Mouse (Mus musculus): Measurements from ENCODE around the gene Tab1. TPM values are rescaled to one million over a fixed set of nuclear protein-coding genes. Genes with fewer than 3 reads are reported as not detected.

The Tab1 gene
- total and polyA plus RNA-seq, 3 experiments: 17.8 to 24.5 (median 24.1) TPM

GRCm38 (mm10) chr15:80094201-80094600 is 38.7 kb upstream of the Tab1 start:
- DNase-seq: peak in 1 of 2 experiments; percentile 49
- no peak overlapping the region for H3K4me3 ChIP-seq
- TF ChIP-seq CTCF (IDR thresholded peaks at IDR 0.05) (no peak), POLR2A (IDR thresholded peaks at IDR 0.05; ENCODE audit: insufficient read depth, low read depth, low read length) (no peak), EP300 (IDR thresholded peaks at IDR 0.05; ENCODE audit: insufficient read depth, low read depth, low read length) (no peak)
- 73% methylated on average over 13 of the region's 13 CpGs for WGBS
- no peaks in the 10 kb centered on the region for H3K36me3 ChIP-seq (ENCODE audit: control insufficient read depth, insufficient read depth, low read length)
- no peaks in the 10 kb centered on the region; the same call in 1 of the 2 replicates for H3K79me2 ChIP-seq (replicated peaks; ENCODE audit: control insufficient read depth, insufficient read depth, low read length)
- peak overlapping the region; percentile 5; the same call in 1 of the 2 replicates for H3K27ac ChIP-seq
- peaks cover 2% of the 10 kb centered on the region for H3K4me1 ChIP-seq (ENCODE audit: control insufficient read depth, insufficient read depth, low read length)
- 0 out of 2 replicates have a peak, but pooled peaks cover 3% of the 10 kb centered on the region for H3K27me3 ChIP-seq (ENCODE audit: control insufficient read depth, insufficient read depth, low read length)
- H3K9ac ChIP-seq (ENCODE audit: low read depth, low read length): no peak overlapping the region
- intact Hi-C loops (cut with DNase I): no loop called here

- intact Hi-C loops (cut with DNase I): no loop called here
- TF ChIP-seq EP300 (IDR thresholded peaks at IDR 0.05; ENCODE audit: insufficient read depth, low read depth, low read length) (no peak), CTCF (IDR thresholded peaks at IDR 0.05) (no peak), POLR2A (IDR thresholded peaks at IDR 0.05; ENCODE audit: insufficient read depth, low read depth, low read length) (no peak)
- Histone ChIP-seq H3K27me3 (ENCODE audit: control insufficient read depth, insufficient read depth, low read length) (0 out of 2 replicates have a peak, but pooled peaks cover 3% of the 10 kb centered on the region), H3K79me2 (replicated peaks; ENCODE audit: control insufficient read depth, insufficient read depth, low read length) (no peaks in the 10 kb centered on the region; the same call in 1 of the 2 replicates), H3K27ac (no peak overlapping the region), H3K4me3 (no peak overlapping the region), H3K9ac (ENCODE audit: low read depth, low read length) (no peak overlapping the region), H3K4me1 (ENCODE audit: control insufficient read depth, insufficient read depth, low read length) (peaks cover 6% of the 10 kb centered on the region), H3K36me3 (ENCODE audit: control insufficient read depth, insufficient read depth, low read length) (no peaks in the 10 kb centered on the region)
- DNase-seq: no peak
- WGBS: 52% methylated on average over 1 of the region's 1 CpGs
Measured at GRCm38 (mm10) chr15:80095596-80095995, 37.3 kb upstream of the Tab1 start.

GRCm38 (mm10) chr15:80096406-80096805 is 36.5 kb upstream of the Tab1 start:
- intact Hi-C loops (cut with DNase I): no loop called here
- Histone ChIP-seq H3K4me1 (ENCODE audit: control insufficient read depth, insufficient read depth, low read length) (peaks cover 6% of the 10 kb centered on the region), H3K9ac (ENCODE audit: low read depth, low read length) (no peak overlapping the region), H3K27me3 (ENCODE audit: control insufficient read depth, insufficient read depth, low read length) (0 out of 2 replicates have a peak, but pooled peaks cover under 1% of the 10 kb centered on the region), H3K79me2 (replicated peaks; ENCODE audit: control insufficient read depth, insufficient read depth, low read length) (no peaks in the 10 kb centered on the region; the same call in 1 of the 2 replicates), H3K4me3 (no peak overlapping the region), H3K27ac (no peak overlapping the region), H3K36me3 (ENCODE audit: control insufficient read depth, insufficient read depth, low read length) (no peaks in the 10 kb centered on the region)
- 71% methylated on average over 10 of the region's 10 CpGs for WGBS
- TF ChIP-seq EP300 (IDR thresholded peaks at IDR 0.05; ENCODE audit: insufficient read depth, low read depth, low read length) (no peak), CTCF (IDR thresholded peaks at IDR 0.05) (no peak), POLR2A (IDR thresholded peaks at IDR 0.05; ENCODE audit: insufficient read depth, low read depth, low read length) (no peak)
- DNase-seq: no peak

- intact Hi-C loops (cut with DNase I): no loop called here
- H3K27ac ChIP-seq: peak overlapping the region; percentile 49
- 15% methylated on average over 20 of the region's 20 CpGs for WGBS
Measured at GRCm38 (mm10) chr15:80096946-80097881, 35.7 kb upstream of the Tab1 start.

GRCm38 (mm10) chr15:80097999-80098461 is 34.9 kb upstream of the Tab1 start:
- H3K79me2 ChIP-seq (replicated peaks; ENCODE audit: control insufficient read depth, insufficient read depth, low read length): no peaks in the 10 kb centered on the region
- no peak for DNase-seq
- no peaks in the 10 kb centered on the region for H3K36me3 ChIP-seq (ENCODE audit: control insufficient read depth, insufficient read depth, low read length)
- H3K27me3 ChIP-seq (ENCODE audit: control insufficient read depth, insufficient read depth, low read length): no peaks in the 10 kb centered on the region
- TF ChIP-seq CTCF (IDR thresholded peaks at IDR 0.05) (no peak), POLR2A (IDR thresholded peaks at IDR 0.05; ENCODE audit: insufficient read depth, low read depth, low read length) (no peak), EP300 (IDR thresholded peaks at IDR 0.05; ENCODE audit: insufficient read depth, low read depth, low read length) (no peak)
- intact Hi-C loops (cut with DNase I): no loop called here
- H3K4me1 ChIP-seq (ENCODE audit: control insufficient read depth, insufficient read depth, low read length): peaks cover 6% of the 10 kb centered on the region
- WGBS: 25% methylated on average over 8 of the region's 8 CpGs
- H3K9ac ChIP-seq (ENCODE audit: low read depth, low read length): no peak overlapping the region
- no peak overlapping the region for H3K4me3 ChIP-seq
- peak overlapping the region; percentile 49 for H3K27ac ChIP-seq

More at GRCm38 (mm10) chr15:80096946-80097881, 35.7 kb upstream of the Tab1 start:
- no peak overlapping the region for H3K4me3 ChIP-seq
- TF ChIP-seq EP300 (IDR thresholded peaks at IDR 0.05; ENCODE audit: insufficient read depth, low read depth, low read length) (no peak), POLR2A (IDR thresholded peaks at IDR 0.05; ENCODE audit: insufficient read depth, low read depth, low read length) (no peak), CTCF (IDR thresholded peaks at IDR 0.05) (no peak)
- H3K9ac ChIP-seq (ENCODE audit: low read depth, low read length): peak overlapping the region; percentile 18; the same call in 1 of the 2 replicates
- peaks cover 6% of the 10 kb centered on the region for H3K4me1 ChIP-seq (ENCODE audit: control insufficient read depth, insufficient read depth, low read length)
- peak; percentile 55 to 61 for DNase-seq
- H3K27me3 ChIP-seq (ENCODE audit: control insufficient read depth, insufficient read depth, low read length): no peaks in the 10 kb centered on the region
- no peaks in the 10 kb centered on the region for H3K36me3 ChIP-seq (ENCODE audit: control insufficient read depth, insufficient read depth, low read length)
- H3K79me2 ChIP-seq (replicated peaks; ENCODE audit: control insufficient read depth, insufficient read depth, low read length): no peaks in the 10 kb centered on the region
